Mouse (Mus musculus) megakaryocyte, embryonic 14.5 days (primary cell): ENCODE results near the gene Hes6. TPM values are rescaled to one million over a fixed set of nuclear protein-coding genes. Genes with fewer than 3 reads are reported as not detected.

Experiments
- H3K27me3 ChIP-seq: replicated peaks from 2 replicates; pipeline ENCODE3; 2012; ENCODE audit warnings: inconsistent platforms
- H3K36me3 ChIP-seq: replicated peaks from 2 replicates; pipeline ENCODE3; 2012; ENCODE audit warnings: low read length, inconsistent platforms, mixed read lengths
- H3K4me1 ChIP-seq: 2 replicates; pipeline ENCODE4 v1.6.1; 2012; ENCODE audit warnings: inconsistent platforms
- H3K4me3 ChIP-seq: replicated peaks from 2 replicates; pipeline ENCODE3; 2012; ENCODE audit warnings: moderate library complexity, mild to moderate bottlenecking, inconsistent platforms
- H3K9me3 ChIP-seq: 2 replicates; pipeline ENCODE4 v1.6.1; 2012; ENCODE audit warnings: inconsistent platforms
- FLI1 ChIP-seq: IDR thresholded peaks from 2 replicates; pipeline ENCODE4 v1.6.1; 2012; ENCODE audit warnings: low read length, inconsistent platforms, mixed read lengths
- GATA1 ChIP-seq: IDR thresholded peaks from 3 replicates; pipeline ENCODE4 v1.6.1; 2012; ENCODE audit warnings: mixed read lengths, low read length, inconsistent platforms, borderline replicate concordance
- polyA plus RNA-seq: library from polyadenylated mRNA; stranded (reverse); fragments of >175 nt; gene quantifications from 2 replicates; pipeline ENCODE4 v1.2.3, GENCODE M21; 2012; ENCODE audit warnings: low replicate concordance; ENCODE audit not compliant: insufficient read depth

Hes6 gene
- 41.6 and 60.4 TPM in 2 replicates for polyA plus RNA-seq

GRCm38 (mm10) chr1:91413898-91414594 lies at the start of gene Hes6:
Gene Hes6, minus strand, starts transcription at chr1:91414038.
- peaks cover 53% of the 10 kb centered on the region for H3K4me1 ChIP-seq
- peaks cover 40% of the 10 kb centered on the region for H3K36me3 ChIP-seq
- H3K9me3 ChIP-seq, result no peaks in the 10 kb centered on the region
- TF ChIP-seq GATA1, result no peak
- TF ChIP-seq FLI1, result no peak
- no peaks in the 10 kb centered on the region for H3K27me3 ChIP-seq
- H3K4me3 ChIP-seq, result peak within 1 kb of the TSS; percentile 98

DNA sequence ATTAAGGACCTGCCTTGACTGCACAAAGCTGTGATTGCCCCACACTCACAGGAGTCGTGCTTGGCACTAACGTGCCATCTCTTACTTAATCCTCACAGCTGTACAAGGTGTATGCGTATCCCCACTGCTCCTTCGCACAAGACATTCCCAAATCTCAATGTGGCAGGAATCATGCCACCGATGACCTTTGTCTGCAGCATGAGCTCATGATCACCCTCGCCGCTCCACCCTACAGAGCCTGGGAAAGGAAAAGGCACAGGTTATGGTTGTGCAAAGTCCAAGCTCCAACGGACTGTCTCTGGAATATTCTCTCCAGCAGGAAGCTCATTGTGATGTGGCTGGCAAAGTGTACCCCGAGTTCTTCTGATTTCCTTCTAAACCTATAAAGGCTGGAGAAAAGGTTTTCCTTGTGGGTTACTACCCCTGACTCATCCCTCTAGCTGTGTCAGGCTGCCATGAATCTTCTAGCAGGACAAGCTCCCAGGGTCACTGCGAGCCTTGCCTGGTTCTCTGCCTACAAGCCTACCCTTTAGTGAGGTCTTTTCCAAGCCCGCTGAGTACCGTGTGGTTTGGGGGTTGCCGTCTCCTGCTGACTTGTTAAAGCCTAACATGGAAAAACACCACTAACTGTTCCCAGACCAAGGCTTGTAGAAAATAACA lies 49.6 kb upstream of the Hes6 start:
- no peak for TF ChIP-seq FLI1
- TF ChIP-seq GATA1, result no peak
- peaks cover 23% of the 10 kb centered on the region for H3K4me1 ChIP-seq
- H3K9me3 ChIP-seq, result 0 out of 2 replicates have a peak, but pooled peaks cover 3% of the 10 kb centered on the region
- no peaks in the 10 kb centered on the region for H3K36me3 ChIP-seq
- peaks cover 61% of the 10 kb centered on the region for H3K27me3 ChIP-seq
- no peak overlapping the region for H3K4me3 ChIP-seq

- H3K27me3 ChIP-seq, result peaks cover 61% of the 10 kb centered on the region
- peak overlapping the region; percentile 14 for H3K4me3 ChIP-seq
- no peaks in the 10 kb centered on the region for H3K36me3 ChIP-seq
- TF ChIP-seq FLI1 (no peak), GATA1 (no peak)
- no peaks in the 10 kb centered on the region for H3K9me3 ChIP-seq
- H3K4me1 ChIP-seq, result peaks cover 52% of the 10 kb centered on the region
Observed at GRCm38 (mm10) chr1:91460564-91460963, 46.7 kb upstream of the Hes6 start.

DNA sequence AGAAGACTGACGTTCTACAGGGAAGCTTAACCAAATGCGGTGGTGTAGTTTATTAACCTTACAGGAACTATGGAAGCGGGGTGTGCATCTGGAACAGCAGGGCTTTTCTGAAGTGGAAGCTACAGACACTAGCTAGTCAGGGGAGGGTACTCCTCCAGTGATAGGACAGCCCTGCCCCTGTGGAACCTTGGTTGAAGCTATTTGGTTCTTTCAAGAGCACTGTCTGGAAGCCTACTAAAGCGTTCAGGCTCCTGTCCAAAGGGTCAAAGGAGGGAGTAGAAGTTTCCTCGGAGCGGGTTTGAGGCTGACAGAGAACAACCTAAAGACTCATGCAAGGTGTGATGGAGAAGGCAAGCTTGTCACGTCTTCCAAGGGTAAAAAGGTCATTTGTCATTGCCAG lies 46.2 kb upstream of the Hes6 start:
- Histone ChIP-seq H3K4me3 (peak overlapping the region; percentile 97), H3K4me1 (peaks cover 54% of the 10 kb centered on the region), H3K27me3 (peaks cover 58% of the 10 kb centered on the region), H3K36me3 (no peaks in the 10 kb centered on the region), H3K9me3 (no peaks in the 10 kb centered on the region)
- no peak for TF ChIP-seq FLI1
- TF ChIP-seq GATA1, result no peak

DNA sequence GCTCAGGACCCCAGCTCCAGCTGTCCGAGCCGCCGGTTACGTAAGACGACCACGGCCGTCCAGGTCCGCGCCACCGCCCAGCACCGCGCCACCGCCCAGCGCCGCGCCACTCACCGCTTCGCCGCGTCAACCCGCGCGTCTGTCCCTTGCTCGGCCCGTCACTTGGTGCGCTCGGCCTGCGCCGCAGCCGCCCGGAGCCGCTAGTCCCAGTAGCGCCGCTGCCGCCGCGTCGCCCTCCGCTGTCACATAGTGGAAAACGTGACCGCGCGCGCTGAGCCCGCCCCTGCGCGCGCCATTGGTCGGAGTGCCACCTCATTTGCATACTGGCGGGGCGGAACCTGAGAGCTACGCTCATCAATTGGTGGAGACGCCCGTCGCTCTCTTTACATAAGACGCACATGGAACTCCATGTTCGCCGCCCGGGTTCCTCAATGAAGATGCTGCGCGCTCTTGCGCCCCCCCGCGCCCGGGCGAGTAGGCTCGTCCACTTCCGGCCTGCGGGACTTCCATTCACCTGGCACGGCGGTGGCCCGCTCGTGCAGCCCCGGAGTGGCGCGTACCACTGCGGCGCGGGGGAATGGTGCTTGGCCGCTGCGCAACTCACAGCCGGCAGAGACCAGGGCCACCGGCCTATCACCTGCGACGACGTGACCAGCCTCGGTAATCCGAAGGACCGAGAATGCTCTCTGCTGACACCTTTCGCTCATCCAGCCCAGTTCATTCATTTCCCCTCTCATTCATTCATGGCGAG lies 45.4 kb upstream of the Hes6 start, which contains the start of gene Per2:
Gene Per2 (minus strand): TSS at position 266 of the 751 bp plus-strand sequence.
- no peak for TF ChIP-seq GATA1
- no peak for TF ChIP-seq FLI1
- Histone ChIP-seq H3K4me1 (peaks cover 63% of the 10 kb centered on the region), H3K9me3 (no peaks in the 10 kb centered on the region), H3K36me3 (no peaks in the 10 kb centered on the region), H3K27me3 (peaks cover 56% of the 10 kb centered on the region), H3K4me3 (peak within 1 kb of the TSS; percentile 97)

GRCm38 (mm10) chr1:91458223-91458861 lies 44.5 kb upstream of the Hes6 start:
- Histone ChIP-seq H3K4me3 (peak overlapping the region; percentile 97), H3K9me3 (no peaks in the 10 kb centered on the region), H3K27me3 (peaks cover 50% of the 10 kb centered on the region), H3K4me1 (peaks cover 72% of the 10 kb centered on the region), H3K36me3 (no peaks in the 10 kb centered on the region)
- no peak for TF ChIP-seq FLI1
- TF ChIP-seq GATA1, result no peak

GRCm38 (mm10) chr1:91457698-91458097 lies 43.9 kb upstream of the Hes6 start:
- peaks cover 44% of the 10 kb centered on the region for H3K27me3 ChIP-seq
- H3K4me1 ChIP-seq, result peaks cover 73% of the 10 kb centered on the region
- no peak for TF ChIP-seq GATA1
- TF ChIP-seq FLI1, result no peak
- H3K9me3 ChIP-seq, result no peaks in the 10 kb centered on the region
- peak overlapping the region; percentile 69 for H3K4me3 ChIP-seq
- H3K36me3 ChIP-seq, result no peaks in the 10 kb centered on the region

- Histone ChIP-seq H3K4me3 (no peak overlapping the region), H3K9me3 (no peaks in the 10 kb centered on the region), H3K36me3 (no peaks in the 10 kb centered on the region), H3K27me3 (peaks cover 38% of the 10 kb centered on the region), H3K4me1 (peaks cover 79% of the 10 kb centered on the region)
- TF ChIP-seq FLI1 (no peak), GATA1 (no peak)
Observed at GRCm38 (mm10) chr1:91457116-91457515, 43.3 kb upstream of the Hes6 start.

GRCm38 (mm10) chr1:91456301-91456801 lies 42.5 kb upstream of the Hes6 start:
- TF ChIP-seq FLI1 (no peak), GATA1 (no peak)
- H3K4me1 ChIP-seq, result peaks cover 86% of the 10 kb centered on the region

More at GRCm38 (mm10) chr1:91456301-91456801, 42.5 kb upstream of the Hes6 start:
- Histone ChIP-seq H3K9me3 (no peaks in the 10 kb centered on the region), H3K4me3 (peak overlapping the region; percentile 62), H3K36me3 (no peaks in the 10 kb centered on the region), H3K27me3 (peaks cover 30% of the 10 kb centered on the region)
